ENCODE assay signal across 23 mouse cellular contexts in the genomic region with DNA sequence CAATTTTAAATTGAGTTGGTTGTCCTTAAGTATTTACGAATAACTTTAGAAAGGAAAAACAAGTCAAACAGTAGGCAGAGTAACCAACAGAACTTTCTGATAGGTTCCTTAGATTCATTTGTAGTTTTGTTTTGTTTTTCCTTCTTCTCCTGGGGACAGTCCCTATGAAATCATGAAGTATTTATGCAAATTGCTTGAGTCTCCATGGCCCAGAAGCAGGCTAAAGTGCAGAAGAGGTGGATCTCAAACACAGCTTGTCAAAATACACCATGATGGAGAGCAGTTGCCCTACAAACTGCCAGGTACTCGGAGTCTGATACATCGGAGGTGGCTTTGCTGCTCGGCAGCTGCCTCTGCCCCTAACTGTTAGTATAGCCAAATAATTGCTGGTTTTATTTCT.
DNase-seq lines count a peak whose midpoint lies in the region; ATAC-seq and TF ChIP-seq lines count a peak whose summit lies in the region.
"Had no signal": no experiment of that assay in that cellular context is flagged by ENCODE, and none has a peak within 500 bp of the region (broad histone marks: within the 10 kb centered on the region; RNA-seq: fewer than 3 reads in every experiment).

No protein-coding gene starts in this region.

- H3K4me3 ChIP-seq in intestine, postnatal 0 days (ENCODE audit: low read depth, low read length) = no peak overlapping the region
- no peak overlapping the region for H3K4me3 ChIP-seq in intestine, embryonic 15.5 days (replicated peaks)
- H3K4me3 ChIP-seq in bone marrow macrophage, adult 2 months (ENCODE audit: insufficient read depth, low read length) = no peak overlapping the region
- H3K4me3 ChIP-seq in heart, embryonic 11.5 days (ENCODE audit: low read depth, low read length) = no peak overlapping the region
- H3K4me3 ChIP-seq: embryonic facial prominence, embryonic 12.5 days; embryonic facial prominence, embryonic 15.5 days; forebrain, embryonic 15.5 days; heart, embryonic 13.5 days had no signal

- H3K36me3 ChIP-seq in intestine, postnatal 0 days (ENCODE audit: control insufficient read depth, insufficient read depth) = no peaks in the 10 kb centered on the region
- H3K36me3 ChIP-seq in intestine, embryonic 15.5 days = no peaks in the 10 kb centered on the region
- no peaks in the 10 kb centered on the region for H3K36me3 ChIP-seq in heart, embryonic 11.5 days (ENCODE audit: control insufficient read depth, insufficient read depth, low read length)
- H3K36me3 ChIP-seq: embryonic facial prominence, embryonic 12.5 days; embryonic facial prominence, embryonic 15.5 days; forebrain, embryonic 15.5 days; heart, embryonic 13.5 days had no signal

- no peak for TF ChIP-seq POLR2A in bone marrow macrophage, adult 2 months (IDR thresholded peaks at IDR 0.05; ENCODE audit: borderline replicate concordance, low read depth, low read length)

- 86% methylated on average over 4 of the region's 4 CpGs for WGBS in intestine, postnatal 0 days
- WGBS in intestine, embryonic 15.5 days = 68% methylated on average over 4 of the region's 4 CpGs
- 71% methylated on average over 4 of the region's 4 CpGs for WGBS in heart, embryonic 11.5 days (ENCODE audit: insufficient replicate concordance)

- no peak overlapping the region for H3K4me2 ChIP-seq in intestine, postnatal 0 days (replicated peaks; ENCODE audit: low read depth)
- H3K4me2 ChIP-seq in intestine, embryonic 15.5 days (replicated peaks) = no peak overlapping the region
- no peak overlapping the region for H3K4me2 ChIP-seq in heart, embryonic 11.5 days
- H3K4me2 ChIP-seq: embryonic facial prominence, embryonic 12.5 days; embryonic facial prominence, embryonic 15.5 days; forebrain, embryonic 15.5 days; heart, embryonic 13.5 days; hindbrain, embryonic 14.5 days had no signal

- H3K27ac ChIP-seq in intestine, postnatal 0 days (ENCODE audit: low read depth, low read length) = no peak overlapping the region
- H3K27ac ChIP-seq in intestine, embryonic 15.5 days = no peak overlapping the region
- peak overlapping the region; percentile 4 for H3K27ac ChIP-seq in bone marrow macrophage, adult 2 months (ENCODE audit: insufficient read depth, low read depth, low read length)
- no peak overlapping the region for H3K27ac ChIP-seq in heart, embryonic 11.5 days (ENCODE audit: low read depth, low read length)
- H3K27ac ChIP-seq: embryonic facial prominence, embryonic 12.5 days; embryonic facial prominence, embryonic 15.5 days; forebrain, embryonic 15.5 days; heart, embryonic 13.5 days; hindbrain, embryonic 14.5 days; hindbrain, postnatal 0 days had no signal

- intact Hi-C loops in gastrocnemius, postnatal 14 days (cut with DNase I; ENCODE audit: low total_unique reads) = no loop called here

- no peak for TF ChIP-seq CTCF in intestine, postnatal 0 days (IDR thresholded peaks at IDR 0.05; ENCODE audit: low read depth)
- no peak for TF ChIP-seq CTCF in bone marrow macrophage, adult 2 months (IDR thresholded peaks at IDR 0.05; ENCODE audit: low read depth, low read length)

- no peak overlapping the region for H3K9ac ChIP-seq in intestine, postnatal 0 days (ENCODE audit: low read depth, low read length)
- H3K9ac ChIP-seq in intestine, embryonic 15.5 days = no peak overlapping the region
- H3K9ac ChIP-seq in heart, embryonic 11.5 days (ENCODE audit: low read depth, low read length) = no peak overlapping the region
- H3K9ac ChIP-seq: embryonic facial prominence, embryonic 12.5 days; embryonic facial prominence, embryonic 15.5 days; forebrain, embryonic 15.5 days; heart, embryonic 13.5 days; hindbrain, embryonic 14.5 days had no signal

- ATAC-seq in intestine, postnatal 0 days = peak; percentile 67
- ATAC-seq in intestine, embryonic 15.5 days = no peak
- ATAC-seq in CD4-positive, CD25-positive, alpha-beta regulatory T cell, adult 4 months = peak; percentile 51
- ATAC-seq in heart, embryonic 11.5 days (replicated peaks; ENCODE audit: insufficient number of reproducible peaks, low FRiP score, low TSS enrichment) = no peak
- ATAC-seq: forebrain, embryonic 15.5 days; hindbrain, postnatal 0 days; inflammation-experienced regulatory T-cells, adult 6 months had no signal

- no peak for DNase-seq in gastrocnemius, postnatal 14 days
- DNase-seq: adrenal gland, adult 8-10 months; adrenal gland, postnatal 25 days; cerebellum, adult 11 months; cerebellum, adult 2 months; cerebellum, adult 9-11 months; cerebellum, postnatal 25 days; gastrocnemius, postnatal 10 days; heart, postnatal 14 days; heart, postnatal 4 days; kidney, adult 11 months had no signal

- H3K27me3 ChIP-seq in intestine, postnatal 0 days (replicated peaks; ENCODE audit: control insufficient read depth, insufficient read depth, low read length) = no peaks in the 10 kb centered on the region
- no peaks in the 10 kb centered on the region for H3K27me3 ChIP-seq in intestine, embryonic 15.5 days (replicated peaks)
- H3K27me3 ChIP-seq in heart, embryonic 11.5 days (ENCODE audit: control insufficient read depth, insufficient read depth, low read length) = no peaks in the 10 kb centered on the region
- H3K27me3 ChIP-seq: embryonic facial prominence, embryonic 12.5 days; embryonic facial prominence, embryonic 15.5 days; forebrain, embryonic 15.5 days; heart, embryonic 13.5 days had no signal

- H3K9me3 ChIP-seq in intestine, postnatal 0 days (ENCODE audit: control insufficient read depth) = no peaks in the 10 kb centered on the region
- H3K9me3 ChIP-seq in intestine, embryonic 15.5 days = no peaks in the 10 kb centered on the region
- no peaks in the 10 kb centered on the region for H3K9me3 ChIP-seq in heart, embryonic 11.5 days (replicated peaks; ENCODE audit: control insufficient read depth, low read length)
- H3K9me3 ChIP-seq: embryonic facial prominence, embryonic 12.5 days; embryonic facial prominence, embryonic 15.5 days; forebrain, embryonic 15.5 days had no signal

- no peaks in the 10 kb centered on the region for H3K4me1 ChIP-seq in intestine, postnatal 0 days (replicated peaks; ENCODE audit: control insufficient read depth, insufficient read depth, low read length)
- no peaks in the 10 kb centered on the region for H3K4me1 ChIP-seq in intestine, embryonic 15.5 days (replicated peaks)
- H3K4me1 ChIP-seq in bone marrow macrophage, adult 2 months (ENCODE audit: control insufficient read depth, insufficient read depth, low read length) = peaks cover 11% of the 10 kb centered on the region
- no peaks in the 10 kb centered on the region for H3K4me1 ChIP-seq in heart, embryonic 11.5 days (ENCODE audit: control insufficient read depth, insufficient read depth, low read length)
- H3K4me1 ChIP-seq: embryonic facial prominence, embryonic 12.5 days; embryonic facial prominence, embryonic 15.5 days; forebrain, embryonic 15.5 days; heart, embryonic 13.5 days had no signal

Comparison
In these comparisons a context has a peak if more than half of its experiments do, and no peak if none do; other contexts are left out.
1. ATAC-seq: peak in intestine, postnatal 0 days (single experiment) and CD4-positive, CD25-positive, alpha-beta regulatory T cell, adult 4 months (single experiment); none in intestine, embryonic 15.5 days (single experiment) and heart, embryonic 11.5 days (single experiment).